Mouse (Mus musculus): ENCODE measurements around the gene Sh3bgrl2.

GRCm38 (mm10) chr9:83667031-83667430 lies 118.9 kb downstream of the Sh3bgrl2 start:
- TF ChIP-seq SIN3A (IDR thresholded peaks at IDR 0.05; ENCODE audit: low read length) = no peak
- no peak for TF ChIP-seq CTCF (IDR thresholded peaks at IDR 0.05 in 2 of 3, conservative IDR thresholded peaks at IDR 0.05 in 1 of 3; ENCODE audit: control insufficient read depth in 1 of 3, insufficient read depth in 1 of 3, low read depth in 2 of 3, low read length in 3 of 3, poor library complexity in 1 of 3, severe bottlenecking in 1 of 3)
- TF ChIP-seq POLR2A (IDR thresholded peaks at IDR 0.05; ENCODE audit: control insufficient read depth in 1 of 2, insufficient read depth in 1 of 2, low read depth in 1 of 2, low read length in 2 of 2, poor library complexity in 1 of 2) = no peak
- no peak for TF ChIP-seq RCOR1 (IDR thresholded peaks at IDR 0.05; ENCODE audit: low read depth, low read length)
- no peak for TF ChIP-seq UBTF (IDR thresholded peaks at IDR 0.05; ENCODE audit: borderline replicate concordance, insufficient read depth, low read depth, low read length)
- TF ChIP-seq HCFC1 (IDR thresholded peaks at IDR 0.05; ENCODE audit: low read depth, low read length) = no peak
- no peak for TF ChIP-seq GABPA (IDR thresholded peaks at IDR 0.05; ENCODE audit: low read depth, low read length)
- no peak for TF ChIP-seq MYB (IDR thresholded peaks at IDR 0.05; ENCODE audit: low read depth, low read length)
- no peak for TF ChIP-seq NRF1 (IDR thresholded peaks at IDR 0.05; ENCODE audit: insufficient read depth, low read depth, low read length, poor library complexity, severe bottlenecking)
- TF ChIP-seq CHD1 (IDR thresholded peaks at IDR 0.05; ENCODE audit: low read depth, low read length) = no peak
- TF ChIP-seq BHLHE40 (IDR thresholded peaks at IDR 0.05; ENCODE audit: borderline replicate concordance, low read depth, low read length) = no peak
- TF ChIP-seq TAL1 (IDR thresholded peaks at IDR 0.05; ENCODE audit: low read length) = no peak
- no peak for TF ChIP-seq USF1 (IDR thresholded peaks at IDR 0.05; ENCODE audit: low read depth, low read length)

Data from MEL (cell line).